Mouse (Mus musculus) neural tube, embryonic 10.5 days (tissue): ENCODE measurements around the gene Phf12.

Experiments used
- DNase-seq: peaks from one replicate; pipeline ENCODE4 v3.0.0-alpha.2; 2017; ENCODE audit warnings: low spot score; ENCODE audit errors: extremely low spot score

Gene Phf12

GRCm38 (mm10) chr11:78072425-78073130 is 90.0 kb downstream of the Phf12 start:
- no peak for DNase-seq

- DNase-seq = no peak
Observed at GRCm38 (mm10) chr11:78073577-78074276, 91.2 kb downstream of the Phf12 start.

GRCm38 (mm10) chr11:78074277-78074652 is 91.7 kb downstream of the Phf12 start:
- no peak for DNase-seq

GRCm38 (mm10) chr11:78074666-78075065 is 92.1 kb downstream of the Phf12 start:
- DNase-seq = no peak
